Mouse (Mus musculus) bone marrow, adult 2 months (tissue): ENCODE data around the gene Zfpm1. TPM values are rescaled to one million over a fixed set of nuclear protein-coding genes. Genes with fewer than 3 reads are reported as not detected.
A peak's percentile ranks its signal among the peaks of the same experiment; 100 is the strongest.

Experiments used
- H3K27ac ChIP-seq: fragments of 200-500 bp; 2 replicates; pipeline ENCODE4 v1.5.1; 2012; ENCODE audit warnings: low read depth, mild to moderate bottlenecking, control low read depth, inconsistent platforms, low read length; ENCODE audit not compliant: control insufficient read depth, poor library complexity, insufficient read depth
- H3K4me1 ChIP-seq: fragments of 200-500 bp; 2 replicates; pipeline ENCODE4 v1.6.1; 2011; ENCODE audit warnings: low read length; ENCODE audit not compliant: control insufficient read depth, insufficient read depth
- H3K4me3 ChIP-seq: fragments of 200-500 bp; replicated peaks from 2 replicates; pipeline ENCODE3; 2011; ENCODE audit warnings: mild to moderate bottlenecking, low read depth, low read length, control low read depth; ENCODE audit not compliant: control insufficient read depth
- CTCF ChIP-seq: fragments of 200-500 bp; IDR thresholded peaks from 2 replicates; pipeline ENCODE4 v1.5.1; 2011; ENCODE audit warnings: low read length, control low read depth; ENCODE audit not compliant: control insufficient read depth, insufficient read depth
- POLR2A ChIP-seq: fragments of 200-500 bp; IDR thresholded peaks from 2 replicates; pipeline ENCODE4 v1.6.1; 2011; ENCODE audit warnings: low read depth, mild to moderate bottlenecking, control low read depth, low read length, borderline replicate concordance; ENCODE audit not compliant: control insufficient read depth
- WGBS: fragments of 180-500 bp; shearing (Covaris S2); methylation state at CpG from one replicate; pipeline ENCODE4 v1.1.7; 2018; 5-methylcytosine and 5-hydroxymethylcytosine counted together
- polyA plus RNA-seq: library from polyadenylated mRNA; stranded (reverse); fragments of >200 nt; gene quantifications from 2 replicates; pipeline ENCODE4 v1.2.4, GENCODE M21; 2011; ENCODE audit warnings: low replicate concordance; ENCODE audit not compliant: missing spikeins, insufficient read depth, insufficient read length

Zfpm1 gene
- polyA plus RNA-seq, 1 experiment: 324 TPM

DNA sequence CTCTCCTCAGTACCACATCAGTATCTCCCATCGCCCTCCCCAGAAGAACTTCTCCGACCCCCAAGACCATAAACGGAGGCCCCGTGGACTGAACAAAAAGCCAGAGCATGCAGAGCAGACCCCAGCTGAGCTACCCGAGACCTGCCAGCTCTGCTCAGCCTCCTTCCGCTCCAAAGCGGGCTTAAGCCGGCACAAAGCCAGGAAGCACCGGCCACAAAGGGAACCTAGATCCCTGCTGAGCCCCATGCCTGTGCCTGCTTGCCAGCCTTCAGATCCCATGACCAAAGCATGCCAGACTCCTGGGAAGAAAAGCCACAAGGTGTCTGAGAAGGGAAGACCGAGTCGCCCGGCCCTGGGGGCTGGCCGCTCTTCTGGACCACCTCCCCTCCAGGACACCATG, 15.1 kb upstream of the Zfpm1 start:
- H3K4me1 ChIP-seq: no peaks in the 10 kb centered on the region; the same call in none of the 2 replicates
- 26% methylated on average over 13 of the region's 13 CpGs for WGBS
- no peak overlapping the region for H3K27ac ChIP-seq
- no peak overlapping the region for H3K4me3 ChIP-seq
- TF ChIP-seq POLR2A (no peak), CTCF (no peak)

DNA sequence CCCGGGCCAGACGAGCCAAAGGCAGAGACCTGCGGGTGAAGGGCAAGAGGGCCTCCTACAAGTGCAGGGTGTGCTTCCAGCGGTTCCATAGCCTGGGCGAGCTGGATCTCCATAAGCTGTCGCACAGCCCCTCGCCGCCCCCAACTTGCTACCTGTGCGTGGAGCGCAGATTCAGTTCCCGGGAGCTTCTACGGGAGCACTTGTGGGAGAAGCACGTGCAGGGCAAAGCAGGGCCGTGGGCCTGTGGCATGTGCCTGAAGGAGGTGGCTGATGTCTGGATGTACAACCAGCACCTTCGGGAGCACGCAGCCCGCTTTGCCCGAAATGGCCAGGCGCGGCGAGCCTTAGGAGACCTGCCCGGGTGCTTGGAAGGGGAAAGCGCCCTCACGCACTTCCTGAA, 13.1 kb upstream of the Zfpm1 start:
- 80% methylated on average over 24 of the region's 24 CpGs for WGBS
- Histone ChIP-seq H3K27ac (no peak overlapping the region), H3K4me3 (no peak overlapping the region), H3K4me1 (no peaks in the 10 kb centered on the region; the same call in none of the 2 replicates)
- TF ChIP-seq CTCF: no peak
- TF ChIP-seq POLR2A: no peak

DNA sequence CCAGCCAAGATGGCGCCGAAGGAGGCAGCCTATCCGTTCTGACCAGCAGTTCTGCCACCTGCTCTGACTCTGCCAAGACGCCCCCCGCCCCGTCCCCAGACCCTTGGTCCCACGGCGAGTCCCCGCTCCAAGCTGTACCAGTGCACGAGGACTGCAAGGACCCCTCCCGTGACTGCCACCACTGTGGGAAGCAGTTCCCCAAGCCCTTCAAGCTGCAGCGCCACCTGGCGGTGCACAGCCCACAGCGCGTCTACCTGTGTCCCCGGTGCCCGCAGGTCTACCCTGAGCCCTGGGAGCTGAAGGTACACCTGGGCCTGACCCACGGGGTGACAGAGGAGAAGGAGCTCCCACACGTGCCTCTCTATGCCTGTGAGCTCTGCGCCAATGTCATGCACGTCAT, 12.5 kb upstream of the Zfpm1 start:
- TF ChIP-seq CTCF (peak; percentile 94), POLR2A (peak; percentile 51; the same call in 1 of the 2 replicates)
- Histone ChIP-seq H3K27ac (no peak overlapping the region), H3K4me1 (no peaks in the 10 kb centered on the region; the same call in 1 of the 2 replicates), H3K4me3 (peak overlapping the region; percentile 44)
- 8% methylated on average over 21 of the region's 21 CpGs for WGBS

DNA sequence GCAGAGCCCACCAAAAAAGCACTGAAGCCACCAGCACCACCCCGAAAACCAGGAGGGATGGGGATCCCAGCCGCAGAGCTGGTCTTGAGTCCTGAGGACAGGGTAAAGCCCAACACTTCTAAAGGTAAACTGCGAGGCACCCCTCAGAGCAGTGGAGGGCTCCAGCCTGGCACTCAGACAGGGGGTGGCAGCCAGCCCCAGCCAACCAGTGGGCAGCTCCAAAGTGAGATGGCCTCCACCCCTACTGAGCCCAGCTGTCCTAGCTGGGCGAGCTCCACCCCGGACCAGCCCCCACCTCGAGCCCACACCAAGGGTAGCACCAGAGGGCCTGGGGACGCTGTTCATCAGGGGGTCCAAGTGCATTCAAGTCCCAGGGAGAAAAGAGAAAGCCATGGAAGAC, 11.4 kb upstream of the Zfpm1 start:
- TF ChIP-seq POLR2A (no peak), CTCF (no peak)
- Histone ChIP-seq H3K27ac (no peak overlapping the region), H3K4me1 (peaks cover 3% of the 10 kb centered on the region), H3K4me3 (no peak overlapping the region)
- WGBS: 80% methylated on average over 7 of the region's 7 CpGs

DNA sequence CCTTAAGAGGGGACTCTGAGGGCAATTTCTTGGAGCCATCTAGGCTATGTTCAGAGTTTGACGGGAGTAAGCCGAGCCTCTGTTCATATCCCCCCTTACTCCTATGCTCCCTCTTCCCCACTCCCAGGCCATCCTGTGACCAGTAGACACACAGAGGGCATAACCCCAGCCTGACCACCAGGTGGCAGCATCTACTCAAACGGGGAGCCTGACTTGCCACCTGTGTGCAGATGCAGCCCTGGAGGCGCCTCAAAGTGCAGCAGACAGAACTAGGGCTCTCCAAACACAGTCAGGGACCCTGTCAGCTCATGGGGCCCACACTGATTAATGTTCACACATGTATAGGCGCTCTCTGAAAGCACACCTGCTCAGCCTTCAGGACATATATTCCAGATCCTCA, 8.8 kb upstream of the Zfpm1 start:
- peaks cover 8% of the 10 kb centered on the region for H3K4me1 ChIP-seq

DNA sequence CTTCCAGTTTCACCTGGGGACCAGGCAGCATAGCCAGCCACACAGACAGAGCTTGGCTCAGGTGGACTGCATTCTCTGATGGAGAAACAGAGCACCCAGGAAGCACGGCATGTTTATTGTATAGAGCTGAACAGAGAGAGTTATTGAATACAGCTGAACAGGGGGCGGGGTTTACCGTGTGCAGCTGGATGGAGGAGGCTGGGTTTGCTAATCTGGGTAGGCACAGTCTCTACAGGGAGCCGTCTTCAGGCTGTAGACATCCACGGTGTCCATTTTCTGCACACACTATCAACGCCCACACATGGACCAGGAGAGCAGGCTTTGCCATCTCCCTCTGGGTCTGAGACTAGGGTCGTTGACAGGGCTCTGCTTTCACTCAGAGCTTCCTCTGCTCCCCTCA, 8.1 kb upstream of the Zfpm1 start:
- Histone ChIP-seq H3K4me1 (peaks cover 8% of the 10 kb centered on the region), H3K4me3 (no peak overlapping the region), H3K27ac (no peak overlapping the region)
- 49% methylated on average over 7 of the region's 7 CpGs for WGBS
- TF ChIP-seq CTCF (no peak), POLR2A (no peak)

More for the DNA sequence above, 8.8 kb upstream of the Zfpm1 start:
- H3K4me3 ChIP-seq: no peak overlapping the region
- TF ChIP-seq POLR2A: no peak
- peak; percentile 99 for TF ChIP-seq CTCF
- 9% methylated on average over 5 of the region's 5 CpGs for WGBS
- no peak overlapping the region for H3K27ac ChIP-seq

DNA sequence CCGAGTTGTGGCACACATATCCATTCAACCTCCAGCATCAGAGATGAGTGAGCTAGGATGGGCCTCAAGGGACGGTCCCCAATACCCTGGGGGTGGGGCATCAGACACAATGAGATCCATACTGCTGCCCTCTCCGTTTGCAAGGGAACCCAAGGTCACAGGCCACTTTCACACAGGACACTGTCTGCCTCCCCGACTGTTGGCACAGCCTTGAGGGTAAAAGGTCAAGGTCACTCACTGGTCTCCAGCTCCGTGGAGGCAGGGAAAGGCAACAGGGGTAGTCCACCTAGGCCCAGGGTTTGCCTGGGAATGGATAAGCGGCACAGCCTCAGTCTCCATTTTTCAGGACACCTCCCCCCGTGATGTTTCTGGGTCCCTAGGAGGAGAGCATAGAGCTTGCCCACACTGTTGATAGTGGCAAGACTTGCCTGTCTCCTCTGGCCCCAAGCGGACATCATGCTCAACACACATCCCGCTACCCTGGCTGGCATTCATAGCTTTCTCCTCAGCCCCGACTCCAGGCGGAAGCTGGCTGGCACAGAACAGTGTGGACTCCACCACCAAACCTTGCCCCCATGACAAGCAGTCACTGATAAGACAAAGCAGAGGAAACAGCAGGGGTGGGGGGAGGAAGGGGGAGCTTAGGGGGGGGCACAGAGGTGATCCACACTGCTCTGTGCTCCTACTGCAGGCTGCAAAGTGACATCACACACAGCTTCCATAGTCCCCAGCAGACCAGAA, 7.1 kb upstream of the Zfpm1 start:
- Histone ChIP-seq H3K4me3 (no peak overlapping the region), H3K4me1 (peaks cover 8% of the 10 kb centered on the region), H3K27ac (no peak overlapping the region)
- no peak for TF ChIP-seq CTCF
- TF ChIP-seq POLR2A: no peak
- 42% methylated on average over 11 of the region's 11 CpGs for WGBS

DNA sequence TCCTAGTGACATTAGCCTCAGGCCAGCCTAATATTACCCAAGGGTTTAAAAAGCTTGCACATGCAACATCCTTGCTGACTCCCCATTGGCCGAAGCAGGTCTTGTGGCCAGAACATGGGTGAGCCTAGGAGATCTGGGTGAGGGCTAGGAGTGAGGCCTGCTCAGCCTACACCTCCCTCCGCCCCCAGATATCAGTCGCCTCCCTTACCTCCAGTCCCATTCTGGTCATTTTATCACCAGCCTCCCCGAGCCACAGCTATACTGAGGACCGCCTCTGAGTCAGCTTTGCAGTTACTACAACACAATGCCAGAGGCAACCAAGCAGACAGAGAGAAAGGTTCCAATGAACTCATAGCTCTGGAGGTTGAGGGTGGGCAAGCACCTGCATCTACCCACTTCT, 5.6 kb upstream of the Zfpm1 start:
- no peak for TF ChIP-seq POLR2A
- TF ChIP-seq CTCF: no peak
- peaks cover 11% of the 10 kb centered on the region for H3K4me1 ChIP-seq
- 75% methylated on average over 5 of the region's 5 CpGs for WGBS
- H3K4me3 ChIP-seq: no peak overlapping the region
- peak overlapping the region; percentile 56 for H3K27ac ChIP-seq
